Mouse (Mus musculus): ENCODE data around the gene Erc1.

DNA sequence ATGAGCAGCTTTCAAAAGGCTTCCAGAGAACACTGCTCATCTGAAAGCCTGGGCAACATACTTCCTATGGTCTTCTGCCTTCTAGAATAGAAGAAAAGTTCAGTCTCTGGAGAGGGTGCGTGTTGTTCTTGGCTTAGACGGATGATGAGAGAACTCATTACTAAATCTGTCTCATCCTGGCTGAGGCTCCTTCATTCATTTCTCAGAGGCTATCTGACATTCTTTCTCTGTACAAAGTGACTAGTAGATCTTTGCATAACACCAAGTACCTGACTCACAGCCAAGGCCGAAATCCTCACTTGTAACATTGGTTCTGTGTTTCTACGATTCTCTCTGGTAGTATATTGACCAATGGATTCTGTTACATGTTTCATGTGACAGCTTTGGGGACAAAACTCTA, 252.5 kb downstream of the Erc1 start:
- TF ChIP-seq POLR2A (IDR thresholded peaks at IDR 0.05; ENCODE audit: low read depth, low read length) (no peak), CTCF (IDR thresholded peaks at IDR 0.05; ENCODE audit: borderline replicate concordance, insufficient read depth, low read length) (no peak)

All from embryonic fibroblast, embryonic 13.5 days (primary cell).